Mouse (Mus musculus) embryo, embryonic 10.5 days (tissue): ENCODE measurements around the gene Megf8.
"Not testable (repeated sequence)": the region's sequence is repeated elsewhere in the genome, so short reads cannot be mapped to it uniquely, and the experiment has no call there.

Experiments used
- DNase-seq: peaks from one replicate; pipeline ENCODE4 v3.0.0-alpha.2; 2015; ENCODE audit warnings: low spot score

Megf8 gene

DNA sequence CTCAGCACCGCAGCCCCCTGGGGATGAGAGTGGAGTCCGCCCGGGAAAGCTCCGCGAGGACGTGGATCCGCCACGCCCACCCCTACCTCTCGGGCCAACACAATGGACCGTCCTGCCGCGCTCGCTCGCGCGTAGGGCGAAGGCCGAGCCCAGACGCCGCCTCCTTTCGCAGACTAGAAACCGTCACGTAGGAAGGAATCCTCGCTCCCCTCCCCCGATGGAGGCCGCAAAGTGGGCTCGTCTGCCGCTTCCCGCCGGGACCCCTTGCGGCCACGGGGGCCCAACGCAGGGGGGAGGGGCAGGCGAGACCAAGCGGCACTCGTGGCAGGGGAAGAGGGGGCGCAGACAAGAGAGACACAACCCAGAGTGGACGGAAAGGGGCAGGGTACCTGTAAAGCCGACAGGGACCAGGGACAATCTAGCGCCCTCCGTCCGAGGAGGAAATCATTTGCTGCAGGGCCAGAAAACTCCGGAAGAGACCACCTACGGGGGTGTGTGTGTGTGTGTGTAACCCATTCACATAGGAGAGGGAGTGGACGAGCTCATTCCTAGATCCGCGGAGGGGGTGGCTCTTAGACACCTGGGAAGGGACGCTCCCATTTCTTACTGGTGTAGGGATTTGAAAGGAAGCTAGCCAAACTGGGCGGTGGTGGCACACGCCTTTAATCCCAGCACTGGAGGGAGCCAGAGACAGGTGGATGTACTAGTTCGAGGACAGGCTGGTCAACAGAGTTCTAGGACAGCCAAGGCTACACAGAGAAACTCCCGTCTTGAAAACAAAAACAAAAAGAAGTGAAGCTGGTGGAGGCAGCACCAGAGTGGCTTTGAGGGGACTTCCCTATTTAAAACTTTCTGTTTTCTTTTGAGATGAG is 19.3 kb upstream of the Megf8 start, which contains the start of gene Pafah1b3:
Gene Pafah1b3, minus strand, starts transcription at position 533 of the 872 bp plus-strand sequence.
- DNase-seq = peak; percentile 98

GRCm38 (mm10) chr7:25301063-25301462 is 15.9 kb upstream of the Megf8 start, which contains the start of gene Prr19:
Gene Prr19, plus strand, starts transcription at chr7:25301411.
- DNase-seq = peak; percentile 82

DNA sequence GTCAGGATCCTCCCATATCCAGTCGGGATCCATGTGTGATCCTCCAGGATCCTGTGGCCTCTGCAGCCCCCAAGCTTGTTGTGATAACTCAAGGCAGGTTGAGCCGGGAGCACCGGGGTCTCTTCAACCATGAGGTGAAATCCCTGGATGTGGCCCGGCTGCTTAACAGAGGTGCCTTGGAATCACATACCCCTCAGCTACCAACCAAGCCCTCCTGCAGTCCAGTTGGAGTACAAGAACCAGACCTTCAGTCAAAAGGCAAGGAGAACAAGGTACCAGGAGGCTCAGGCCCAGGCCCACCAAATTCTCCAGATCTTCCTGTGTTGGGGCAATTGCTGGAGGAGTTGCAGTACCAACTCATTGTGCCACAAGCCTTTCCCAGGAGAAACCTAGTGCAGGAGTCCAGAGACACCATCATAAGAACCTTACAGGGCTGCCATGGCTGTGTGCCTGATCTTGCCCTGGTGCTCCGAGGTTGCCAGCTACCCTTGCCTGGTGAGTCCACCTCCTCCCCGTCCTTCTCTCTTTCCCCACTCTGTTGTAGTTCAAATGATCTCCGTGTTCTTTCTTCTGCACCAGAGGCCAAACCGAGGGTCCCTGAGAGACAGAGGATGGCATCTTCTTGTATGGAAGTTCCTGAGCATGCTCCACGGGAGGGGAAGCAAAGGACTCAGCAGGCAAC is 13.8 kb upstream of the Megf8 start:
- DNase-seq = no peak

GRCm38 (mm10) chr7:25303685-25304006 is 13.3 kb upstream of the Megf8 start:
- no peak for DNase-seq

GRCm38 (mm10) chr7:25305481-25305880 is 11.5 kb upstream of the Megf8 start:
- no peak for DNase-seq

- peak; percentile 83 for DNase-seq
These were observed 10.9 kb upstream of the Megf8 start, which contains the start of gene Tmem145 for GRCm38 (mm10) chr7:25305956-25306613. Gene Tmem145, plus strand, starts transcription at chr7:25306106.

DNA sequence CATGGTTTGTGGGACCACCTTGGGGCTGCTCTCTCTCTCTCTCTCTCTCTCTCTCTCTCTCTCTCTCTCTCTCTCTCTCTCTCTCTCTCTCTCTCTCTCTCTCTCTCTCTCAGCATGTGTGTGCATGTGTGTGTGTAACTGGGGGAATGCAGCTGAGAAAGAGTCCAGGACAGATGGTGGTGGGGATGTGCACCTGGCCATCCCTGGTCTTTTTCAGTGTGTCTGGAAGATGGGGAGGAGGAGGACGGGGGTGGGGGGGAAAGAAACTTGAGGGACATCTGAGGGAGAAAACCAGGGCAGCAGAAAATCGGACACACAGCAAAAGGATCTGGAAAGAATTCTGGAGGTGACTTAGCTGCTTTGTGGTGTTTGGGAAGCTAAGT is 10.4 kb upstream of the Megf8 start:
- no peak for DNase-seq

DNA sequence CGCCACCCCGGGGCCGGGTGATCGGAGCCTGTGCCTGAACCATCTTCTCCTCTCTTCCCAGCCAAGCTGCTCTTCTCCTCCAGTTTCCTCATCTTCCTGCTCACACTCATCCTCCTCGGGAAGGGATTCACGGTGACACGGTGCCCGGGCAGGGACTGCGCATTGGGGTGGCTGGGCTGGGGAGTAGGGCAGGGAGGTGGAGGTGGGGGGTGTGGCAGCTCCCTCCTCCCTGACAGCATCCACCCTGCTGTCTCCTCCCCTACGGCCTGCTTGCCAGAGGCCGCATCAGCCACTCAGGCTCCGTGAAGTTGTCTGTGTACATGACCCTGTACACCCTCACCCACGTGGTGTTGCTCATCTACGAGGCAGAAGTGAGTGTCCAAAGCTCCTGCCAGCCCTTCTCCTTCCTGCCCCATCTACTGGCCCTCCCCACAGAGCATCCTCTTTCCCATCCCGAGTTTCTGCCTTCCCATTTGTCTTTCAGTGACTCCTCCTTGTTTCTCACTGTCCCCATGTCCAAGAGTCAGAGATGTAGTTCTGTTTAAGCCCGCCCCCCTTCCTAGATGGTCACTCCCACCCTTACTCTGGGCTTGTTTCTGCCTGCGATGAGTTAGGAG is 8.2 kb upstream of the Megf8 start:
- no peak for DNase-seq

- DNase-seq = no peak
These were observed 7.5 kb upstream of the Megf8 start for GRCm38 (mm10) chr7:25309425-25309824.

- DNase-seq = no peak
These were observed 5.8 kb upstream of the Megf8 start for GRCm38 (mm10) chr7:25311193-25311592.

DNA sequence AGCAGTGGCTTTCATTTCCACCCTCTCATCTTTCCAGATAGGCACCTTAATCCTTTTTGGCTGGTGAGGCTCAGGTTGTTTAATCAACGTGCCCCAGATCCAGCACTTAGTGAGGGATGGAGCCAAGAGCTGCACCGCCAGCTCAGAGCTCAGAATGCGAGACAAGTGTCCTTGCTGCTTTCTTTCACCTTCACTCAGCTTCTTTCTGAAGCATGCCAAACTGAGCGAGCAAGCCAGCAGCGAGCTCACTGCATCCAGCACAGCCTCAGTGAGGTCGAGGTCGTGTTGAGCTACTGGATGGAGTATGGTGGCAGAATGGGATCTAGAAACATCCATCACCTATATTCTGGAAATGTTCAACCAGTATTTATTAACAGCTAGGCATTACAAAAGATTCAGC is 3.6 kb upstream of the Megf8 start:
- DNase-seq = no peak

- DNase-seq = peak; percentile 36
These were observed 2.2 kb upstream of the Megf8 start for GRCm38 (mm10) chr7:25314606-25315305.

GRCm38 (mm10) chr7:25315306-25316041 is 1.5 kb upstream of the Megf8 start:
- peak; percentile 57 for DNase-seq

DNA sequence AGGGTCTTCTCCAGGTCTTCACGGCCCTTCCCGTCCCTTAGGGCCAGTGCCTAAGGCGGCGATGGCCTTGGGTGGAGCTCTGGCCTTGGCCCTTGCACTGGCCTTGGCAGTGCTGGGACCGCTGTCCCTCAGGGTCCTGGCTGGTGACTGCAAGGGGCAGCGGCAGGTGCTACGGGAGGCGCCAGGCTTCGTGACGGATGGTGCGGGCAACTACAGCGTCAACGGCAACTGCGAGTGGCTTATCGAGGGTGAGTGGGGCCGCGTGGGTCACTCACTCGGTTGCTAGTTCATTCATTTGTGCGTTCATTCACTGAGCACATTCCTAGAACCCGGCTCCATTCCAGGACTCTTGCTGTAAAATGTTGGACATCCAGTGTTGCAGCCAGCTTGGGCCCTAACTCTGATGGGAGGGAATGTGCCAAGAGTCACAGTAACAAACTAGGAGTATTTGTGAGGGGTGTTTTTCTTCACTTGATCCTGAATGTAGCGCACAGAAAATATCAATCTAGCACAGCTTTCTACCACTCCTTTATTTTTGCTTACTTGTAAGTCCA is 559 bp downstream of the Megf8 start:
- DNase-seq = no peak

- peak; percentile 93 for DNase-seq
These were observed 5.1 kb downstream of the Megf8 start for GRCm38 (mm10) chr7:25322058-25322484.

DNA sequence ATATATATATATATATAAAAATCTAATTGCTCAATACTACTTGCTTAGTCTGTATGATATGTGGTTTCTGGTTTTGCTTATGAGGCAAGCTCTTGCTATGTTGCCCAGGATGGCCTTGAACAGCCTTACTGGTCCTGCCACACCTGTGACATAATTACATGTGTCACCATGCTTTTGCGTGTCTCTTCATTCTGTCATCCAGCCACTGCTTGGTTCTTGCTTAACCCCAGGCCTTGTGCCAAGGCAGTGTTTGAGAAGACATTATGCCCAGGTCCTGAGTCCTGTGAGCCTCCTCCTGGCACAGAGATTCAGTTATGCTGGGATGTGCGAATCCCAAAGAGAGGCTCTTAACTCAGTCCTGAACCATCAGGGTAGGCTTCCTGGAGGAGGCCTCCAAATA is 6.3 kb downstream of the Megf8 start:
- DNase-seq = no peak

GRCm38 (mm10) chr7:25325431-25325830 is 8.5 kb downstream of the Megf8 start:
- not testable (repeated sequence) for DNase-seq

DNA sequence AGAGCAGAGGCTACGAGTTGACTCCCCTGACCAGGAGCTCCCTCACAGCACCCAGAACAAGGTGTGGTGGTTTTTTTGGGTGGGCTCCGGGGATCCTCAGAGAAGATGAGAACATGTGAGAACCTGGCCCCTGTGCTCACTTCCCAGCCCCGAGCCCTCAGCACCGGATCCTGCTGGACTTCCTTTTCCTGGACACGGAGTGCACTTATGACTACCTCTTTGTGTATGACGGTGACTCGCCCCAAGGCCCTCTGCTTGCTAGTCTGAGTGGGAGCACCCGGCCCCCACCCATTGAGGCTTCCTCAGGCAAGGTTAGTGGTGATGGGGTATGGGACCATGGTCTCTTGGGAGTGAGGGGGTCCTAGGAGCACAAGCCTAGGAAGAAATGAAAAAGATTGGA is 9.3 kb downstream of the Megf8 start:
- no peak for DNase-seq

GRCm38 (mm10) chr7:25333596-25334307 is 16.8 kb downstream of the Megf8 start:
- DNase-seq = peak; percentile 88

DNA sequence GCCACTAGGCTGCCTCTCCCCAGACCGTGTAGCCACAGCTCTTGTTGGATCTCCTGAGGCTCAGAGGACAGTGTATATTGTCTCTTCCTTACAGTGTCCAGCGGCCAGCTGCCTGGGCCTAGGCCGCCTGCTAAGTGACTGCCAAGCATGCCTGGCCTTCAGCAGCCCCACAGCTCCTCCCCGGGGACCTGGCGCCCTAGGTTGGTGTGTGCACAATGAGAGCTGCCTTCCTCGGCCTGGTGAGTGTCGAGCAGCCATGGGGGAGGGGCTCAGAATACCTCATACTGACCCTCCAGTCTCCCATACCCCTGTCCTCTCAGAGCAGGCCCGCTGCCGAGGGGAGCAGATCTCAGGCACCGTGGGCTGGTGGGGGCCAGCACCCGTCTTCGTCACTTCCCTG is 17.5 kb downstream of the Megf8 start:
- no peak for DNase-seq
